Mouse (Mus musculus) G1E (cell line): ENCODE data around the gene Ribc2.

Experiments used
- CTCF ChIP-seq: IDR thresholded peaks from 2 replicates; pipeline ENCODE4 v1.5.1; 2012; ENCODE audit warnings: low read depth, low read length, inconsistent platforms, mixed read lengths
- GATA2 ChIP-seq: IDR thresholded peaks from 2 replicates; pipeline ENCODE4 v1.6.1; 2012; ENCODE audit warnings: low read depth, low read length, inconsistent platforms, borderline replicate concordance
- TAL1 ChIP-seq: conservative IDR thresholded peaks from 2 replicates; pipeline ENCODE4 v1.6.1; 2012; ENCODE audit warnings: low read depth, low read length, inconsistent platforms, mixed read lengths

DNA sequence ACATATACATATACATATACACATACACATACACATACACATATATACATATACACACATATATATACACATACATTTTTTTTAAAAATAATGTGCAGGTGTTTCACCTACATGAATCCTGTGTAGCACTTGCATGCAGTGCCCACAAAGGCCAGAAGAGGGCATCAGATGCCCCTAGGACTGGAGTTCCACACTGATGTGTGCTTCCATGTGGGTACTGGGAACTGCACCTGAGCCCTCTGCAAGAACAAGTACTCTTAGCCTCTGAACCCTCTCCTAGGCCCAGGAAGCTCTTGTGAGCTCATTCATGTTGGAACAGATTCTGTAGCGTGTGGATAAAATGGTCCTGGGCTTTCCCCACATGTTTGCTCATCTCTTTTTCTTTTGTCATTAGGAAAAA is 11.9 kb downstream of the Ribc2 start:
- TF ChIP-seq TAL1 (no peak), GATA2 (no peak), CTCF (no peak)
